Mouse (Mus musculus): ENCODE data around the gene Dpysl5. TPM values are rescaled to one million over a fixed set of nuclear protein-coding genes. Genes with fewer than 3 reads are reported as not detected.

Dpysl5 gene
- polyA plus RNA-seq, 1 experiment from 2014 or later: 64.0 TPM

DNA sequence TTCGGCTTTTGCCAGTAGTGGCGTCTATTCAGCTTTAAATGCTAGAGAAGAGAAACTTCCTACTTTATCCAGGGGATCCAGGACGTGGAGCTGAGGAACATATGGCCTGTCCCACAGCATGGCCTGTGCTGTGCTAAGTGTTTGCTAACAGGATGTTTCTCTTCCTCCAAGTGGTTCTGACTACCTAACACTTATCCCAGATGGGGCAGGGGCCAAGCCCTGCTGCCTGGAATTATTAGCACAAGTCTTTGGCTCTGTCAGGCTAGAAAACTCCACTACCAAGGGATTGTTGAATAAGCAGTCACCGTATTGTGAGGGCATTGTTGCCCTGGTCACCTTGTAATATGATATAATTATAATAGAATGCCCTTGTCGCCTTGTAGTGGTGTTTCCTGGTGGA lies 111.3 kb downstream of the Dpysl5 start:
- Histone ChIP-seq H3K36me3 (replicated peaks) (no peaks in the 10 kb centered on the region; the same call in 1 of the 2 replicates), H3K27me3 (ENCODE audit: poor library complexity, severe bottlenecking) (no peaks in the 10 kb centered on the region), H3K4me1 (peaks cover 24% of the 10 kb centered on the region), H3K27ac (no peak overlapping the region), H3K4me3 (no peak overlapping the region), H3K9me3 (no peaks in the 10 kb centered on the region)
- DNase-seq (ENCODE audit: extremely low spot score, low spot score): no peak
- WGBS: 84% methylated on average over 5 of the region's 5 CpGs

DNA sequence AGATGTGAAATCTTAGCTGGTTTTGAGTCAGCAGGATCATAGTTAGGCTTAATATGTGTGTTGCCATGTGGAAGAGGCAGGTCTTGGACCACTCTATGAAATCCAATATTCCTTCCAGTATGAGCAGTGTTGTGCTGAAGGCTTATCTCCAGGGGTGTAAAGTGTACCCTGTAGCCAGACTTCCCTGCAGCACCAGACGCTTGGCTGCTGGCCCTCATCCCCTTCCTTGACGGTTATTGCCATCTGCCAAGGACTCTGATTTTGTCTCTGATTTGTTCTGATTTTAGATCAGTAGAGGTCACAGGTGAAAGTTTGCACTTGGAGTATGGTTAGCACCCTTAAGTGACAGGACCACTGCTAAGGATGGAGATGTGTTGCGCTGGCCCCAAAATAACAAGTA lies 111.7 kb downstream of the Dpysl5 start:
- Histone ChIP-seq H3K27ac (no peak overlapping the region), H3K4me1 (peaks cover 24% of the 10 kb centered on the region), H3K9me3 (no peaks in the 10 kb centered on the region), H3K27me3 (ENCODE audit: poor library complexity, severe bottlenecking) (no peaks in the 10 kb centered on the region), H3K4me3 (no peak overlapping the region), H3K36me3 (replicated peaks) (no peaks in the 10 kb centered on the region; the same call in 1 of the 2 replicates)
- WGBS: 91% methylated on average over 3 of the region's 3 CpGs
- no peak for DNase-seq (ENCODE audit: extremely low spot score, low spot score)

DNA sequence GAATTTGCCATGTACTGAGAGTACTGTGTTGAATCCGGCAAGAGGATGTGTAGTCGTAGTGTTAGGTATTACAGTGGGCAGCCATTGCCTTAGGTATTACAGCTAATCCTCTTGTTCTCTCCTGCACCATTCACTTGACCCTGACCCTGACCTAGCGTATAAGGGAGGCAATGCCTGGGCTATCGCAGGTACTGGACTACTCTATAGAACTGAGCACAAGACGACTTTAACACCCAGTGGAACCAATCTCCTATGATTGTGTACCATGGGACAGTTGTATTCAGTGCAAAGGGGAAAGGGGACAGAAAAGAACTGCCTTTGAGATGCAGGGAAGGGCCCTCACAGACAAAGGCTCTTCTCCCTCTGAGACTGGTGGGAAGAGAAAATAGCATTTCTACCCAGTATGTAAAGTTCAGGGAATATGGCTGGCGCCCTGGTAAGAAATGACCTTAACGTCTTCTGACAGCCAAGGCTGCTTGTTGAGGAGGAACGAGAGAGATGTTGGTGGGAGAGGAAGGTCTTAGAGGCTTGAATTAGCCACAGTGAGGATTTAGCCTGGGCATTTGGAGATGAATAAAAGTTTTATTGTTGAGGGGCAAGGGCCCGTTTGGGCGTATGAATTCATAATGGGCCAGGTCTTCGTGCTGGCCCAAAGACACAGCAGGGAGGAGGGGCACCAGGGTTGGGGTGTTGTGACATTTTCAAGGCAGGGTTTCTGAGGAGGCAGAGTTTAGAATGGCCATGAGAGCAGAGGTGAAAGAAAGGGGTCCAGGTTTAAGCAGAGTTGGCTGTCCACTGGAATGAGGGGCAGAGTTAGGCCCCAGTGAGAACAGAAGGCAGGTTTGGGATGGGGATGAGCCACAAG lies 113.0 kb downstream of the Dpysl5 start:
- WGBS: 59% methylated on average over 11 of the region's 11 CpGs
- peak overlapping the region; percentile 36 for H3K27ac ChIP-seq

DNA sequence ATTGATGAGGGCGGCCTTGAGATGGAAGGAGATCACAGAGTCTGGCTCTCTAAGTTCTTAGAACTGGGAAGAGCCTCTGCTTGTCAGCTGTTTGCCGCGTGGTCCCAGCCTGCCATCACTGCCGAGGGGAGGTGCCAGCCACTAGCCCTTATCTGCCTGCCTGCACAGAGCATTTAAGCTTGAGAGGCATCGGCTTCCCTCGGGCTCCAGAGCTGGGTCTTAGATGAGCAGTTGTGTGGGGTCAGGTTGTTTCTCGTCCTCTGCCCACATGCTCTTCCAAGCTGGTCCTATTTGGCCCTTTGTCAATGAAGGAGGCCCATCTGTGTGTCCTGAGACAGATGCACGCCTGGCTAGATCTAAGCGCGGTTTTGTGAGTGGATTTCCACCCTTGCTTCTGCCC lies 113.8 kb downstream of the Dpysl5 start:
- Histone ChIP-seq H3K36me3 (replicated peaks) (no peaks in the 10 kb centered on the region; the same call in 1 of the 2 replicates), H3K27me3 (ENCODE audit: poor library complexity, severe bottlenecking) (no peaks in the 10 kb centered on the region), H3K4me1 (peaks cover 24% of the 10 kb centered on the region), H3K27ac (peak overlapping the region; percentile 36), H3K9me3 (no peaks in the 10 kb centered on the region), H3K4me3 (no peak overlapping the region)
- DNase-seq (ENCODE audit: extremely low spot score, low spot score): no peak
- WGBS: 71% methylated on average over 10 of the region's 10 CpGs

More for the DNA sequence above, 113.0 kb downstream of the Dpysl5 start:
- Histone ChIP-seq H3K9me3 (no peaks in the 10 kb centered on the region), H3K27me3 (ENCODE audit: poor library complexity, severe bottlenecking) (no peaks in the 10 kb centered on the region), H3K4me1 (peaks cover 24% of the 10 kb centered on the region), H3K36me3 (replicated peaks) (no peaks in the 10 kb centered on the region; the same call in 1 of the 2 replicates), H3K4me3 (no peak overlapping the region)
- DNase-seq (ENCODE audit: extremely low spot score, low spot score): no peak

DNA sequence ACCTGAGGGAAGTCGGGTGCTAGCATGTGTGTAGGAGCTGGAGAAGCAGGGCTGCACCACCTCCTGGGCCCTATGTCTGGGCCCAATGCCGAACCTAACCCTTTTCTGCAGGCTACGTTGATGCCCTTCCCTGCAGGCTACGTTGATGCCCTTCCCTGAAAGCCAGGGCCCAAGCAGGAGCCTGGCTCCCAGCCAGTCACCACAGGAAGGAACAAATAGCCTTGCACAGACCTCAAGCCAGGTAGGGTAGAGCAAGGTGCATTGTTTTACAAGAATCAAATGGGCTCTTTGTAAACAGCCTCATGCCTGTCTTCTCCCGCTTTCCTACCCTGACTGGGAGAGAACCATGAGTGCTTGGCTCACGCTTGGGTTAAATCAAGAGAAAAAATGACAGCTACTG lies 114.5 kb downstream of the Dpysl5 start:
- WGBS: 82% methylated on average over 6 of the region's 6 CpGs
- H3K4me3 ChIP-seq: no peak overlapping the region
- H3K27me3 ChIP-seq (ENCODE audit: poor library complexity, severe bottlenecking): no peaks in the 10 kb centered on the region
- H3K27ac ChIP-seq: peak overlapping the region; percentile 44
- H3K9me3 ChIP-seq: no peaks in the 10 kb centered on the region
- H3K4me1 ChIP-seq: peaks cover 24% of the 10 kb centered on the region
- no peaks in the 10 kb centered on the region; the same call in 1 of the 2 replicates for H3K36me3 ChIP-seq (replicated peaks)
- no peak for DNase-seq (ENCODE audit: extremely low spot score, low spot score)

DNA sequence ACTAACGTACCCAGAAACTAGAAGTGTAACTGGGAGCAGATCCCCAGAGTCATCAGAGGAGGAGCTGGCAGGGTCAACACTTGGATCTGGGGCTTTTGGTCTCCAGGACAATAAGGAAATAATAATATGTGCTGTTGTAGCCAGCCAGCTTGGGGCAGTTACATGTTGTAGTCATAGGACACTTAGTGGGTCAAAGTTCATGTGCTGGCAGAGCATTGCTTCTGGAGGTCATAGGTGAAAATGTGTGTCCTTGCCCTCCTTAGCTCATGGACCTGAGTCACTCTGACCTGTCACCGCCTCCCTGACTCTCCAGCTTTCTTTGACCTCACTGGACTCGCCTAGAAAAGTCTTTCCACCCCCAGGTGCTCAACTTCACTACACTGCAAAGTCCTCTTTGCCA lies 122.1 kb downstream of the Dpysl5 start:
- peaks cover 8% of the 10 kb centered on the region for H3K9me3 ChIP-seq
- no peak for DNase-seq (ENCODE audit: extremely low spot score, low spot score)
- no peaks in the 10 kb centered on the region for H3K27me3 ChIP-seq (ENCODE audit: poor library complexity, severe bottlenecking)
- H3K4me1 ChIP-seq: no peaks in the 10 kb centered on the region
- H3K4me3 ChIP-seq: no peak overlapping the region
- H3K36me3 ChIP-seq (replicated peaks): peaks cover 19% of the 10 kb centered on the region
- H3K27ac ChIP-seq: no peak overlapping the region
- WGBS: 91% methylated on average over 3 of the region's 3 CpGs

DNA sequence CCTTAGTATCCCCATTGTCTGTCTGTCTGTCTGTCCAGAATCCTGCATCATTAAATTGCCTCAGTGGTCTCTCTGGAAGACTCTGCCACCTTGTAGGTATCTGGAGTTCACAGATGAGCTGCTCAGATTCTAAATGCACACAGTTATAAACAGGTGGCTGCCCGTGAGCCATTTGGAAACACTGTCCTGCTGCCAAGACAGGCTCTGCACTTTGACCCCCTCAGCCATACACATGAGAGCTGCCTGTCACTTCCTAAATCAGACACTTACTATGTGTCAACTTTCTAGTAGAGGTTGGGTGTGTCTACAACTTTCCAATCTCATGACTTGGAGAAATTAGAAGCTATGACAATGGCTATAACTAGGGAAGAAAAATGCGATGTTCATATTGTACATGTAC lies 128.4 kb downstream of the Dpysl5 start:
- H3K27me3 ChIP-seq (ENCODE audit: poor library complexity, severe bottlenecking): no peaks in the 10 kb centered on the region
- DNase-seq (ENCODE audit: extremely low spot score, low spot score): no peak
- no peaks in the 10 kb centered on the region for H3K4me1 ChIP-seq
- 89% methylated on average over 2 of the region's 2 CpGs for WGBS
- no peak overlapping the region for H3K27ac ChIP-seq
- H3K36me3 ChIP-seq (replicated peaks): peaks cover 19% of the 10 kb centered on the region
- H3K9me3 ChIP-seq: peaks cover 8% of the 10 kb centered on the region
- H3K4me3 ChIP-seq: no peak overlapping the region

DNA sequence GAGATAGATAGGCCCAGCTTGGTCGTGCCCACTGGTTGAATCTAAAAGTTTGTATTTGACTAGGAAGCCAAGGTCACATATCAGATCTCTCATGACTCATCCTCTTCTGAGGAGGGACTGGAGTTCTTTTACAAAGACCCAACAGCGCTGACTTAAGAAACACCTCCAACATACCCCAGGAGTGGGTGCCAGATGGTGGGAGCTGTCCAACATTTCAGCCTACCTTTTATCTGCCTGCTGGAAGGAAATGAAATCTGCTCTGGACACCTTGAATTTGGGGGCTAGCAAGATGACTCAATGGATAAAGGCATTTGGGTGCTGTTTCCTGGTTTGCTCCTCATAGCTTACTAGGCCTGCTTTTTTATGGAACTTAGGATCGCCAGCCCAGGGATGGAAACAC lies 130.5 kb downstream of the Dpysl5 start:
- Histone ChIP-seq H3K9me3 (peaks cover 5% of the 10 kb centered on the region), H3K36me3 (replicated peaks) (peaks cover 11% of the 10 kb centered on the region), H3K27me3 (ENCODE audit: poor library complexity, severe bottlenecking) (no peaks in the 10 kb centered on the region), H3K27ac (no peak overlapping the region), H3K4me3 (no peak overlapping the region), H3K4me1 (no peaks in the 10 kb centered on the region)
- WGBS: 57% methylated on average over 3 of the region's 3 CpGs
- no peak for DNase-seq (ENCODE audit: extremely low spot score, low spot score)

Other genes with a start within 250 kb of the Dpysl5 start
- 0.06 and 0.12 TPM in 2 replicates for gene Otof, start 249.6 kb upstream of the Dpysl5 start, polyA plus RNA-seq (2016; fragmentation: Nextera tagmentation; extraction: Ambion mirVana)
- not detected in 2 replicates for gene 1700001C02Rik, start 245.5 kb upstream of the Dpysl5 start, polyA plus RNA-seq (2016; fragmentation: Nextera tagmentation; extraction: Ambion mirVana)
- not detected in 2 replicates for gene Cib4, start 165.7 kb upstream of the Dpysl5 start, polyA plus RNA-seq (2016; fragmentation: Nextera tagmentation; extraction: Ambion mirVana)
- gene Kcnk3, start 123.4 kb upstream of the Dpysl5 start, polyA plus RNA-seq (2016; fragmentation: Nextera tagmentation; extraction: Ambion mirVana): 0.05 and 0.14 TPM in 2 replicates
- 25.9 and 27.2 TPM in 2 replicates for gene Slc35f6, start 63.6 kb upstream of the Dpysl5 start, polyA plus RNA-seq (2016; fragmentation: Nextera tagmentation; extraction: Ambion mirVana)
- 439 and 473 TPM in 2 replicates for gene Cenpa, start 44.8 kb upstream of the Dpysl5 start, polyA plus RNA-seq (2016; fragmentation: Nextera tagmentation; extraction: Ambion mirVana)
- gene Mapre3, start 103.1 kb downstream of the Dpysl5 start, polyA plus RNA-seq (2016; fragmentation: Nextera tagmentation; extraction: Ambion mirVana): 15.6 and 16.5 TPM in 2 replicates
- 62.3 and 63.2 TPM in 2 replicates for gene Tmem214, start 156.4 kb downstream of the Dpysl5 start, polyA plus RNA-seq (2016; fragmentation: Nextera tagmentation; extraction: Ambion mirVana)
- gene Agbl5, start 177.1 kb downstream of the Dpysl5 start, polyA plus RNA-seq (2016; fragmentation: Nextera tagmentation; extraction: Ambion mirVana): 19.9 and 20.1 TPM in 2 replicates
- gene Ost4, start 196.2 kb downstream of the Dpysl5 start, polyA plus RNA-seq (2016; fragmentation: Nextera tagmentation; extraction: Ambion mirVana): 392 and 397 TPM in 2 replicates
- gene Emilin1, start 201.8 kb downstream of the Dpysl5 start, polyA plus RNA-seq (2016; fragmentation: Nextera tagmentation; extraction: Ambion mirVana): 78.2 and 78.3 TPM in 2 replicates
- gene Khk, start 209.9 kb downstream of the Dpysl5 start, polyA plus RNA-seq (2016; fragmentation: Nextera tagmentation; extraction: Ambion mirVana): 7.8 and 8.9 TPM in 2 replicates
- 4.8 and 5.0 TPM in 2 replicates for gene Cgref1, start 234.0 kb downstream of the Dpysl5 start, polyA plus RNA-seq (2016; fragmentation: Nextera tagmentation; extraction: Ambion mirVana)
- 141 and 142 TPM in 2 replicates for gene Preb, start 248.8 kb downstream of the Dpysl5 start, polyA plus RNA-seq (2016; fragmentation: Nextera tagmentation; extraction: Ambion mirVana)

Data from forebrain, embryonic 10.5 days (tissue).